Mouse (Mus musculus): ENCODE measurements around the gene Slc37a1. TPM values are rescaled to one million over a fixed set of nuclear protein-coding genes. Genes with fewer than 3 reads are reported as not detected.

Gene Slc37a1
- polyA plus RNA-seq, 1 experiment from 2014 or later = 12.8 TPM

- H3K9me3 ChIP-seq (ENCODE audit: control insufficient read depth, low read length) = no peaks in the 10 kb centered on the region
- peak overlapping the region; percentile 81 for H3K4me2 ChIP-seq (ENCODE audit: low read length)
- H3K4me3 ChIP-seq (replicated peaks; ENCODE audit: low read depth, low read length) = no peak overlapping the region
- peaks cover 47% of the 10 kb centered on the region for H3K4me1 ChIP-seq (ENCODE audit: control insufficient read depth, insufficient read depth, low read length)
- ATAC-seq (ENCODE audit: low FRiP score, low TSS enrichment) (no peak), DNase-seq (peak; percentile 66)
- no peaks in the 10 kb centered on the region for H3K27me3 ChIP-seq (ENCODE audit: control insufficient read depth, insufficient read depth, low read length)
- no peaks in the 10 kb centered on the region for H3K36me3 ChIP-seq (ENCODE audit: control insufficient read depth, insufficient read depth, low read length)
- WGBS = 86% methylated on average over 3 of the region's 3 CpGs
- 0 out of 2 replicates have a peak overlapping the region, but pooled peaks have one; percentile 14 for H3K27ac ChIP-seq (replicated peaks; ENCODE audit: low read depth, low read length)
- peak overlapping the region; percentile 32; the same call in 1 of the 2 replicates for H3K9ac ChIP-seq (replicated peaks; ENCODE audit: low read length)
These were observed 102.9 kb downstream of the Slc37a1 start for GRCm38 (mm10) chr17:31389432-31390050.

GRCm38 (mm10) chr17:31391462-31391861, 104.9 kb downstream of the Slc37a1 start:
- Histone ChIP-seq H3K36me3 (ENCODE audit: control insufficient read depth, insufficient read depth, low read length) (no peaks in the 10 kb centered on the region), H3K9ac (replicated peaks; ENCODE audit: low read length) (no peak overlapping the region), H3K27ac (replicated peaks; ENCODE audit: low read depth, low read length) (no peak overlapping the region), H3K4me3 (replicated peaks; ENCODE audit: low read depth, low read length) (no peak overlapping the region), H3K4me1 (ENCODE audit: control insufficient read depth, insufficient read depth, low read length) (peaks cover 35% of the 10 kb centered on the region), H3K9me3 (ENCODE audit: control insufficient read depth, low read length) (no peaks in the 10 kb centered on the region), H3K27me3 (ENCODE audit: control insufficient read depth, insufficient read depth, low read length) (no peaks in the 10 kb centered on the region), H3K4me2 (ENCODE audit: low read length) (no peak overlapping the region)
- DNase-seq (no peak), ATAC-seq (ENCODE audit: low FRiP score, low TSS enrichment) (no peak)
- 78% methylated on average over 3 of the region's 3 CpGs for WGBS

DNA sequence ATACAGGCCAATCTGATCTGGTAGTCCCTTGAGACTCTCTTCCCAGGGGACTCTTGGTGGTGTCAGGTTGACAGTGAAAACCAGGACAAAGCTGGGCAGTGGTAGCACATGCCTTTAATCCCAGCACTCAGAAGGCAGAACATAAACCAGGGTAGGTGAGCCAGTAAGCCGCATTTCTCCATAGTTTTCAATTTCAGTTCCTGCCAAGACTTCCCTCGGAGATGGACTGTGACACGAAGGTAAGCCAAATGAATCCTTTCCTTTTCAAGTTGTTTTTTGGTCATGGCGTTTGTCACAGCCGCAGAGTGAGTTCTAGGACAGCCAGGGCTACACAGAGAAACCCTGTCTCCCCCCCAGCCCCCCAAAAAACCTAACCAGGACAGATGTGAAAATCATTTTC, 105.4 kb downstream of the Slc37a1 start:
- Histone ChIP-seq H3K4me1 (ENCODE audit: control insufficient read depth, insufficient read depth, low read length) (peaks cover 30% of the 10 kb centered on the region), H3K9ac (replicated peaks; ENCODE audit: low read length) (no peak overlapping the region), H3K4me3 (replicated peaks; ENCODE audit: low read depth, low read length) (no peak overlapping the region), H3K27ac (replicated peaks; ENCODE audit: low read depth, low read length) (no peak overlapping the region), H3K36me3 (ENCODE audit: control insufficient read depth, insufficient read depth, low read length) (no peaks in the 10 kb centered on the region), H3K4me2 (ENCODE audit: low read length) (no peak overlapping the region), H3K27me3 (ENCODE audit: control insufficient read depth, insufficient read depth, low read length) (no peaks in the 10 kb centered on the region), H3K9me3 (ENCODE audit: control insufficient read depth, low read length) (no peaks in the 10 kb centered on the region)
- WGBS = 91% methylated on average over 5 of the region's 5 CpGs
- no peak for ATAC-seq (ENCODE audit: low FRiP score, low TSS enrichment)
- DNase-seq = no peak

GRCm38 (mm10) chr17:31393811-31394210, 107.2 kb downstream of the Slc37a1 start:
- Histone ChIP-seq H3K27ac (replicated peaks; ENCODE audit: low read depth, low read length) (no peak overlapping the region), H3K27me3 (ENCODE audit: control insufficient read depth, insufficient read depth, low read length) (no peaks in the 10 kb centered on the region), H3K9me3 (ENCODE audit: control insufficient read depth, low read length) (no peaks in the 10 kb centered on the region), H3K9ac (replicated peaks; ENCODE audit: low read length) (no peak overlapping the region), H3K36me3 (ENCODE audit: control insufficient read depth, insufficient read depth, low read length) (no peaks in the 10 kb centered on the region), H3K4me1 (ENCODE audit: control insufficient read depth, insufficient read depth, low read length) (peaks cover 12% of the 10 kb centered on the region), H3K4me2 (ENCODE audit: low read length) (no peak overlapping the region), H3K4me3 (replicated peaks; ENCODE audit: low read depth, low read length) (no peak overlapping the region)
- ATAC-seq (ENCODE audit: low FRiP score, low TSS enrichment) (no peak), DNase-seq (no peak)
- 79% methylated on average over 2 of the region's 2 CpGs for WGBS

DNA sequence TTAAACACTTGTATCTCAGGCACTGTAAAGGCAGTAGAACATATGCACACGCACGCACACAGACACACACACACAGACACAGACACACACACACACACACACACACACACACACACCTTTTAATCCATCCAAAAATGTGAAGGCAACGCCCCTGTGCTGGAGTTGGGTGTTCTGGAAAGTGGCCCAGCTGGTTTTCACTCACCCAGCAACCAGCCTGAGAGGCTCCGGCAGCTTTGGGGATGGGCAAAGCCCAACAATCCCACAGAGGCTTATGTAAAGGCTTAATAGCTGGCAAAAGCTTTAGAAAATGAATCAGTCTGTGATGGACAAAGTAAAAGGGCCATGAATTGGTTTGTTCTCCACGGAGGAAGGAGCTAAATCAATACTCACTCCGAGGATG, 113.7 kb downstream of the Slc37a1 start:
- peaks cover 6% of the 10 kb centered on the region; the same call in 1 of the 2 replicates for H3K4me1 ChIP-seq (ENCODE audit: control insufficient read depth, insufficient read depth, low read length)
- H3K27ac ChIP-seq (replicated peaks; ENCODE audit: low read depth, low read length) = no peak overlapping the region
- WGBS = 73% methylated on average over 6 of the region's 6 CpGs
- no peak for DNase-seq
- H3K36me3 ChIP-seq (ENCODE audit: control insufficient read depth, insufficient read depth, low read length) = peaks cover 10% of the 10 kb centered on the region; the same call in 1 of the 2 replicates
- no peak overlapping the region for H3K9ac ChIP-seq (replicated peaks; ENCODE audit: low read length)
- no peak overlapping the region for H3K4me2 ChIP-seq (ENCODE audit: low read length)
- no peaks in the 10 kb centered on the region for H3K9me3 ChIP-seq (ENCODE audit: control insufficient read depth, low read length)
- no peak overlapping the region for H3K4me3 ChIP-seq (replicated peaks; ENCODE audit: low read depth, low read length)
- no peaks in the 10 kb centered on the region for H3K27me3 ChIP-seq (ENCODE audit: control insufficient read depth, insufficient read depth, low read length)
- ATAC-seq (ENCODE audit: low FRiP score, low TSS enrichment) = no peak

Other genes with a start within 250 kb of the Slc37a1 start
- gene Abcg1, start 229.1 kb upstream of the Slc37a1 start, polyA plus RNA-seq (2014; fragmentation: Nextera tagmentation; extraction: Ambion mirVana) = 23.1 and 24.7 TPM in 2 replicates
- 0.51 and 1.3 TPM in 2 replicates for gene Tff3, start 157.1 kb upstream of the Slc37a1 start, polyA plus RNA-seq (2014; fragmentation: Nextera tagmentation; extraction: Ambion mirVana)
- not detected in 2 replicates for gene Tff2, start 142.5 kb upstream of the Slc37a1 start, polyA plus RNA-seq (2014; fragmentation: Nextera tagmentation; extraction: Ambion mirVana)
- gene Tff1, start 121.5 kb upstream of the Slc37a1 start, polyA plus RNA-seq (2014; fragmentation: Nextera tagmentation; extraction: Ambion mirVana) = not detected in 2 replicates
- gene Tmprss3, start 87.8 kb upstream of the Slc37a1 start, polyA plus RNA-seq (2014; fragmentation: Nextera tagmentation; extraction: Ambion mirVana) = 0.11 TPM in 1 of 2 replicates, not detected in the other
- 0.28 TPM in 1 of 2 replicates, not detected in the other for gene Ubash3a, start 78.9 kb upstream of the Slc37a1 start, polyA plus RNA-seq (2014; fragmentation: Nextera tagmentation; extraction: Ambion mirVana)
- 1.5 and 2.0 TPM in 2 replicates for gene Rsph1, start 9.4 kb upstream of the Slc37a1 start, polyA plus RNA-seq (2014; fragmentation: Nextera tagmentation; extraction: Ambion mirVana)
- 34.6 and 36.5 TPM in 2 replicates for gene Pde9a, start 99.4 kb downstream of the Slc37a1 start, polyA plus RNA-seq (2014; fragmentation: Nextera tagmentation; extraction: Ambion mirVana)
- gene Wdr4, start 233.2 kb downstream of the Slc37a1 start, polyA plus RNA-seq (2014; fragmentation: Nextera tagmentation; extraction: Ambion mirVana) = 32.2 and 40.3 TPM in 2 replicates
- gene Ndufv3, start 233.3 kb downstream of the Slc37a1 start, polyA plus RNA-seq (2014; fragmentation: Nextera tagmentation; extraction: Ambion mirVana) = 419 and 525 TPM in 2 replicates